Mouse (Mus musculus): ENCODE results near the gene Cnnm2. TPM values are rescaled to one million over a fixed set of nuclear protein-coding genes. Genes with fewer than 3 reads are reported as not detected.

The Cnnm2 gene
- polyA plus RNA-seq, 1 experiment from 2014 or later, result 4.0 TPM

GRCm38 (mm10) chr19:46785633-46786032 lies 24.2 kb downstream of the Cnnm2 start:
- Histone ChIP-seq H3K4me1 (replicated peaks) (peaks cover 10% of the 10 kb centered on the region; the same call in 1 of the 2 replicates), H3K36me3 (no peaks in the 10 kb centered on the region), H3K9me3 (no peaks in the 10 kb centered on the region), H3K4me3 (no peak overlapping the region), H3K27ac (no peak overlapping the region), H3K27me3 (ENCODE audit: insufficient read depth, poor library complexity, severe bottlenecking) (no peaks in the 10 kb centered on the region)
- 91% methylated on average over 4 of the region's 4 CpGs for WGBS
- DNase-seq (ENCODE audit: low spot score), result no peak

GRCm38 (mm10) chr19:46789782-46790181 lies 28.4 kb downstream of the Cnnm2 start:
- H3K4me3 ChIP-seq, result no peak overlapping the region
- no peaks in the 10 kb centered on the region for H3K4me1 ChIP-seq (replicated peaks)
- no peak for DNase-seq (ENCODE audit: low spot score)
- no peaks in the 10 kb centered on the region for H3K36me3 ChIP-seq
- WGBS, result 92% methylated on average over 1 of the region's 1 CpGs
- H3K27me3 ChIP-seq (ENCODE audit: insufficient read depth, poor library complexity, severe bottlenecking), result no peaks in the 10 kb centered on the region
- no peak overlapping the region for H3K27ac ChIP-seq
- H3K9me3 ChIP-seq, result no peaks in the 10 kb centered on the region

GRCm38 (mm10) chr19:46791360-46791759 lies 30.0 kb downstream of the Cnnm2 start:
- no peaks in the 10 kb centered on the region for H3K4me1 ChIP-seq (replicated peaks)
- 89% methylated on average over 7 of the region's 7 CpGs for WGBS
- H3K36me3 ChIP-seq, result no peaks in the 10 kb centered on the region
- no peak overlapping the region for H3K27ac ChIP-seq
- H3K27me3 ChIP-seq (ENCODE audit: insufficient read depth, poor library complexity, severe bottlenecking), result no peaks in the 10 kb centered on the region
- DNase-seq (ENCODE audit: low spot score), result no peak
- no peaks in the 10 kb centered on the region for H3K9me3 ChIP-seq
- no peak overlapping the region for H3K4me3 ChIP-seq

GRCm38 (mm10) chr19:46791921-46792320 lies 30.5 kb downstream of the Cnnm2 start:
- Histone ChIP-seq H3K4me1 (replicated peaks) (no peaks in the 10 kb centered on the region), H3K9me3 (no peaks in the 10 kb centered on the region), H3K27ac (no peak overlapping the region), H3K4me3 (no peak overlapping the region), H3K27me3 (ENCODE audit: insufficient read depth, poor library complexity, severe bottlenecking) (no peaks in the 10 kb centered on the region), H3K36me3 (no peaks in the 10 kb centered on the region)
- no peak for DNase-seq (ENCODE audit: low spot score)
- WGBS, result 85% methylated on average over 8 of the region's 8 CpGs

GRCm38 (mm10) chr19:46792480-46792879 lies 31.1 kb downstream of the Cnnm2 start:
- 88% methylated on average over 3 of the region's 3 CpGs for WGBS
- Histone ChIP-seq H3K27ac (no peak overlapping the region), H3K36me3 (no peaks in the 10 kb centered on the region), H3K4me1 (replicated peaks) (no peaks in the 10 kb centered on the region), H3K4me3 (no peak overlapping the region), H3K9me3 (no peaks in the 10 kb centered on the region), H3K27me3 (ENCODE audit: insufficient read depth, poor library complexity, severe bottlenecking) (no peaks in the 10 kb centered on the region)
- no peak for DNase-seq (ENCODE audit: low spot score)

GRCm38 (mm10) chr19:46794181-46794580 lies 32.8 kb downstream of the Cnnm2 start:
- Histone ChIP-seq H3K27me3 (ENCODE audit: insufficient read depth, poor library complexity, severe bottlenecking) (no peaks in the 10 kb centered on the region), H3K36me3 (no peaks in the 10 kb centered on the region), H3K9me3 (no peaks in the 10 kb centered on the region), H3K27ac (no peak overlapping the region), H3K4me3 (no peak overlapping the region), H3K4me1 (replicated peaks) (no peaks in the 10 kb centered on the region)
- 70% methylated on average over 8 of the region's 8 CpGs for WGBS
- no peak for DNase-seq (ENCODE audit: low spot score)

GRCm38 (mm10) chr19:46799903-46800583 lies 38.6 kb downstream of the Cnnm2 start:
- DNase-seq (ENCODE audit: low spot score), result no peak
- H3K27me3 ChIP-seq (ENCODE audit: insufficient read depth, poor library complexity, severe bottlenecking), result no peaks in the 10 kb centered on the region
- H3K4me1 ChIP-seq (replicated peaks), result 0 out of 2 replicates have a peak, but pooled peaks cover 5% of the 10 kb centered on the region
- no peak overlapping the region for H3K4me3 ChIP-seq
- no peaks in the 10 kb centered on the region for H3K36me3 ChIP-seq
- no peaks in the 10 kb centered on the region for H3K9me3 ChIP-seq
- H3K27ac ChIP-seq, result no peak overlapping the region
- 90% methylated on average over 4 of the region's 4 CpGs for WGBS

- WGBS, result 86% methylated on average over 7 of the region's 7 CpGs
- no peaks in the 10 kb centered on the region for H3K27me3 ChIP-seq (ENCODE audit: insufficient read depth, poor library complexity, severe bottlenecking)
- no peaks in the 10 kb centered on the region for H3K9me3 ChIP-seq
- DNase-seq (ENCODE audit: low spot score), result no peak
- peaks cover 10% of the 10 kb centered on the region; the same call in 1 of the 2 replicates for H3K4me1 ChIP-seq (replicated peaks)
- H3K4me3 ChIP-seq, result no peak overlapping the region
- H3K36me3 ChIP-seq, result no peaks in the 10 kb centered on the region
- no peak overlapping the region for H3K27ac ChIP-seq
These were observed 40.1 kb downstream of the Cnnm2 start for GRCm38 (mm10) chr19:46801492-46801891.

- H3K4me3 ChIP-seq, result no peak overlapping the region
- no peak for DNase-seq (ENCODE audit: low spot score)
- H3K4me1 ChIP-seq (replicated peaks), result peaks cover 10% of the 10 kb centered on the region; the same call in 1 of the 2 replicates
- no peaks in the 10 kb centered on the region for H3K27me3 ChIP-seq (ENCODE audit: insufficient read depth, poor library complexity, severe bottlenecking)
- WGBS, result 86% methylated on average over 9 of the region's 9 CpGs
- H3K36me3 ChIP-seq, result no peaks in the 10 kb centered on the region
- H3K9me3 ChIP-seq, result no peaks in the 10 kb centered on the region
- H3K27ac ChIP-seq, result no peak overlapping the region
These were observed 40.9 kb downstream of the Cnnm2 start for GRCm38 (mm10) chr19:46802306-46802705.

GRCm38 (mm10) chr19:46803732-46804131 lies 42.3 kb downstream of the Cnnm2 start:
- Histone ChIP-seq H3K36me3 (no peaks in the 10 kb centered on the region), H3K9me3 (no peaks in the 10 kb centered on the region), H3K4me3 (no peak overlapping the region), H3K27me3 (ENCODE audit: insufficient read depth, poor library complexity, severe bottlenecking) (no peaks in the 10 kb centered on the region), H3K4me1 (replicated peaks) (peaks cover 10% of the 10 kb centered on the region; the same call in 1 of the 2 replicates), H3K27ac (no peak overlapping the region)
- no peak for DNase-seq (ENCODE audit: low spot score)
- WGBS, result 63% methylated on average over 2 of the region's 2 CpGs

GRCm38 (mm10) chr19:46804751-46805150 lies 43.4 kb downstream of the Cnnm2 start:
- Histone ChIP-seq H3K27me3 (ENCODE audit: insufficient read depth, poor library complexity, severe bottlenecking) (no peaks in the 10 kb centered on the region), H3K4me3 (no peak overlapping the region), H3K9me3 (no peaks in the 10 kb centered on the region), H3K36me3 (no peaks in the 10 kb centered on the region), H3K27ac (no peak overlapping the region), H3K4me1 (replicated peaks) (peaks cover 10% of the 10 kb centered on the region; the same call in 1 of the 2 replicates)
- no peak for DNase-seq (ENCODE audit: low spot score)
- WGBS, result 89% methylated on average over 6 of the region's 6 CpGs

- H3K4me3 ChIP-seq, result no peak overlapping the region
- H3K36me3 ChIP-seq, result no peaks in the 10 kb centered on the region
- 77% methylated on average over 9 of the region's 9 CpGs for WGBS
- no peak for DNase-seq (ENCODE audit: low spot score)
- no peaks in the 10 kb centered on the region for H3K27me3 ChIP-seq (ENCODE audit: insufficient read depth, poor library complexity, severe bottlenecking)
- no peak overlapping the region for H3K27ac ChIP-seq
- H3K4me1 ChIP-seq (replicated peaks), result peaks cover 10% of the 10 kb centered on the region; the same call in 1 of the 2 replicates
- no peaks in the 10 kb centered on the region for H3K9me3 ChIP-seq
These were observed 44.7 kb downstream of the Cnnm2 start for GRCm38 (mm10) chr19:46805933-46806688.

- Histone ChIP-seq H3K4me1 (replicated peaks) (peaks cover 10% of the 10 kb centered on the region; the same call in 1 of the 2 replicates), H3K4me3 (no peak overlapping the region), H3K27ac (no peak overlapping the region), H3K27me3 (ENCODE audit: insufficient read depth, poor library complexity, severe bottlenecking) (no peaks in the 10 kb centered on the region), H3K36me3 (no peaks in the 10 kb centered on the region), H3K9me3 (no peaks in the 10 kb centered on the region)
- WGBS, result 96% methylated on average over 5 of the region's 5 CpGs
- DNase-seq (ENCODE audit: low spot score), result no peak
These were observed 46.9 kb downstream of the Cnnm2 start for GRCm38 (mm10) chr19:46808261-46808660.

Data from hindbrain, embryonic 10.5 days (tissue).